Mouse (Mus musculus) CH12.LX (cell line): ENCODE data around the gene Fhit.

Experiments used
- CTCF ChIP-seq, 2 experiments: IDR thresholded peaks in 1 of 2; conservative IDR thresholded peaks in 1 of 2; 2 replicates each; pipeline ENCODE4 v1.5.1; 2011 to 2012; ENCODE audit warnings: low read depth in 2 of 2, low read length in 2 of 2, improper control_type of control experiment in 1 of 2, inconsistent platforms in 1 of 2, mild to moderate bottlenecking in 1 of 2, moderate library complexity in 1 of 2
- ETS1 ChIP-seq: conservative IDR thresholded peaks from 2 replicates; pipeline ENCODE4 v1.6.1; 2012; ENCODE audit warnings: low read depth, mild to moderate bottlenecking, inconsistent platforms, low read length, improper control_type of control experiment, moderate library complexity
- IRF4 ChIP-seq: IDR thresholded peaks from 2 replicates; pipeline ENCODE4 v1.6.1; 2014; ENCODE audit warnings: low read depth, mild to moderate bottlenecking, inconsistent platforms, low read length, improper control_type of control experiment
- JUN ChIP-seq: IDR thresholded peaks from 2 replicates; pipeline ENCODE4 v1.6.1; 2011; ENCODE audit warnings: low read depth, mild to moderate bottlenecking, low read length, improper control_type of control experiment, moderate library complexity; ENCODE audit not compliant: insufficient read depth
- MAZ ChIP-seq: IDR thresholded peaks from 2 replicates; pipeline ENCODE4 v1.6.1; 2012; ENCODE audit warnings: low read depth, mild to moderate bottlenecking, inconsistent platforms, low read length, improper control_type of control experiment, moderate library complexity
- MEF2A ChIP-seq: IDR thresholded peaks from 2 replicates; pipeline ENCODE4 v1.6.1; 2014; ENCODE audit warnings: low read depth, mild to moderate bottlenecking, inconsistent platforms, low read length, improper control_type of control experiment, borderline replicate concordance
- POLR2A ChIP-seq: IDR thresholded peaks from 2 replicates; pipeline ENCODE4 v1.6.1; 2011; ENCODE audit warnings: low read depth, mild to moderate bottlenecking, improper control_type of control experiment, low read length
- POLR2AphosphoS2 ChIP-seq: IDR thresholded peaks from 2 replicates; pipeline ENCODE4 v1.6.1; 2011; ENCODE audit warnings: low read depth, low read length, improper control_type of control experiment
- RAD21 ChIP-seq: IDR thresholded peaks from 2 replicates; pipeline ENCODE4 v1.6.1; 2011; ENCODE audit warnings: low read depth, mild to moderate bottlenecking, low read length, improper control_type of control experiment, moderate library complexity
- RCOR1 ChIP-seq: conservative IDR thresholded peaks from 2 replicates; pipeline ENCODE4 v1.6.1; 2012; ENCODE audit warnings: low read depth, mild to moderate bottlenecking, inconsistent platforms, low read length, improper control_type of control experiment
- ZKSCAN1 ChIP-seq: IDR thresholded peaks from 2 replicates; pipeline ENCODE4 v1.6.1; 2012; ENCODE audit warnings: low read depth, inconsistent platforms, low read length, improper control_type of control experiment, borderline replicate concordance

- no peak for TF ChIP-seq POLR2A
- TF ChIP-seq JUN: no peak
- TF ChIP-seq CTCF (conservative IDR thresholded peaks at IDR 0.05 in 1 of 2, IDR thresholded peaks at IDR 0.05 in 1 of 2; ENCODE audit: low read depth in 2 of 2, low read length in 2 of 2): no peak
- TF ChIP-seq RAD21: no peak
- TF ChIP-seq MAZ: no peak
- no peak for TF ChIP-seq RCOR1
- no peak for TF ChIP-seq MEF2A
- TF ChIP-seq POLR2AphosphoS2: no peak
- no peak for TF ChIP-seq ZKSCAN1
- no peak for TF ChIP-seq IRF4
- TF ChIP-seq ETS1: no peak
Observed at GRCm38 (mm10) chr14:10422261-10422660, 739.6 kb downstream of the Fhit start.
